In genomic region chr12:89376600-89376999, GRCm38 (mm10) we compare ENCODE assay signal across 22 mouse cellular contexts.
DNase-seq lines count a peak whose midpoint lies in the region; ATAC-seq and TF ChIP-seq lines count a peak whose summit lies in the region.
"Had no signal": no experiment of that assay in that cellular context is flagged by ENCODE, and none has a peak within 500 bp of the region (broad histone marks: within the 10 kb centered on the region; RNA-seq: fewer than 3 reads in every experiment).

No protein-coding gene starts in this region.

- H3K27me3 ChIP-seq in forebrain, postnatal 0 days (ENCODE audit: insufficient read depth, low read length): no peaks in the 10 kb centered on the region
- H3K27me3 ChIP-seq: embryonic facial prominence, embryonic 12.5 days; heart, embryonic 15.5 days; kidney, embryonic 15.5 days; limb, embryonic 15.5 days; megakaryocyte, embryonic 14.5 days; midbrain, embryonic 15.5 days had no signal

- no peak for TF ChIP-seq CTCF in left cerebral cortex, adult 2 months (IDR thresholded peaks at IDR 0.05)
- no peak for TF ChIP-seq CTCF in forebrain, postnatal 0 days (IDR thresholded peaks at IDR 0.05; ENCODE audit: low read depth)

- 45% methylated on average over 1 of the region's 1 CpGs for WGBS in forebrain, postnatal 0 days

- H3K36me3 ChIP-seq in forebrain, postnatal 0 days (ENCODE audit: insufficient read depth): no peaks in the 10 kb centered on the region
- H3K36me3 ChIP-seq: embryonic facial prominence, embryonic 12.5 days; heart, embryonic 15.5 days; kidney, embryonic 15.5 days; limb, embryonic 15.5 days; midbrain, embryonic 15.5 days had no signal

- H3K4me1 ChIP-seq in forebrain, postnatal 0 days (ENCODE audit: insufficient read depth): peaks cover 11% of the 10 kb centered on the region
- H3K4me1 ChIP-seq: embryonic facial prominence, embryonic 12.5 days; heart, embryonic 15.5 days; kidney, embryonic 15.5 days; limb, embryonic 15.5 days; megakaryocyte, embryonic 14.5 days had no signal

- no peak overlapping the region; the same call in 1 of the 2 replicates for H3K9ac ChIP-seq in forebrain, postnatal 0 days
- H3K9ac ChIP-seq: embryonic facial prominence, embryonic 12.5 days; heart, embryonic 15.5 days; kidney, embryonic 15.5 days; limb, embryonic 15.5 days; liver, embryonic 14.5 days; lung, embryonic 14.5 days; midbrain, embryonic 15.5 days had no signal

- no peaks in the 10 kb centered on the region for H3K9me3 ChIP-seq in forebrain, postnatal 0 days (ENCODE audit: low read length)
- H3K9me3 ChIP-seq: embryonic facial prominence, embryonic 12.5 days; heart, embryonic 15.5 days; kidney, embryonic 15.5 days; limb, embryonic 15.5 days; megakaryocyte, embryonic 14.5 days; midbrain, embryonic 15.5 days had no signal

- no peak overlapping the region for H3K4me3 ChIP-seq in left cerebral cortex, adult 2 months
- H3K4me3 ChIP-seq in forebrain, postnatal 0 days (ENCODE audit: low read depth, low read length): no peak overlapping the region
- H3K4me3 ChIP-seq: embryonic facial prominence, embryonic 12.5 days; heart, embryonic 15.5 days; kidney, embryonic 15.5 days; limb, embryonic 15.5 days; megakaryocyte, embryonic 14.5 days; midbrain, embryonic 15.5 days had no signal

- intact Hi-C loops in left cerebral cortex, adult 2 months (cut with DNase I): loop anchor here (5.0 kb wide), 1 partner anchor 66 kb away; no protein-coding TSS in a partner anchor
- intact Hi-C loops in left cerebral cortex, postnatal 10 days (cut with DNase I): loop anchor here (5.0 kb wide), 1 partner anchor 44 kb away; no protein-coding TSS in a partner anchor

- ATAC-seq in frontal cortex, adult (ENCODE audit: low TSS enrichment): peak; percentile 69
- ATAC-seq in forebrain, postnatal 0 days: peak; percentile 14; the same call in 1 of the 2 replicates

- no peak overlapping the region for H3K4me2 ChIP-seq in forebrain, postnatal 0 days (ENCODE audit: low read depth)
- H3K4me2 ChIP-seq: embryonic facial prominence, embryonic 12.5 days; heart, embryonic 15.5 days; kidney, embryonic 15.5 days; limb, embryonic 15.5 days; lung, embryonic 14.5 days; midbrain, embryonic 15.5 days had no signal

- no peak for DNase-seq in frontal cortex, postnatal 10 days (ENCODE audit: low spot score in 2 of 2)
- DNase-seq in left cerebral cortex, adult 2 months (ENCODE audit: extremely low spot score in 1 of 2, low spot score in 2 of 2): no peak
- DNase-seq in left cerebral cortex, postnatal 10 days (ENCODE audit: extremely low spot score in 1 of 2, low spot score in 2 of 2): no peak
- DNase-seq in brain, adult 2 months (ENCODE audit: low read depth, low spot score): peak; percentile 57
- no peak for DNase-seq in forebrain, postnatal 0 days
- no peak for DNase-seq in adrenal gland, adult (ENCODE audit: inconsistent age in 2 of 2, low spot score in 1 of 2)
- DNase-seq: adrenal gland, postnatal 36 days; cerebellum, adult 11 months; cerebellum, postnatal 10 days; heart, postnatal 36 days; kidney, adult 11 months; kidney, postnatal 36 days; lung, embryonic 14.5 days; lung, postnatal 36 days had no signal

- H3K27ac ChIP-seq in left cerebral cortex, adult 2 months: peak overlapping the region; percentile 89
- peak overlapping the region; percentile 89 for H3K27ac ChIP-seq in forebrain, postnatal 0 days (ENCODE audit: low read depth, low read length)
- H3K27ac ChIP-seq: embryonic facial prominence, embryonic 12.5 days; heart, embryonic 15.5 days; kidney, embryonic 15.5 days; limb, embryonic 15.5 days; liver, embryonic 14.5 days had no signal
